Mouse (Mus musculus): Measurements from ENCODE around the gene Dppa1. TPM values are rescaled to one million over a fixed set of nuclear protein-coding genes. Genes with fewer than 3 reads are reported as not detected.

Gene Dppa1
- total and polyA plus RNA-seq, 2 experiments from 2014 or later = not detected

DNA sequence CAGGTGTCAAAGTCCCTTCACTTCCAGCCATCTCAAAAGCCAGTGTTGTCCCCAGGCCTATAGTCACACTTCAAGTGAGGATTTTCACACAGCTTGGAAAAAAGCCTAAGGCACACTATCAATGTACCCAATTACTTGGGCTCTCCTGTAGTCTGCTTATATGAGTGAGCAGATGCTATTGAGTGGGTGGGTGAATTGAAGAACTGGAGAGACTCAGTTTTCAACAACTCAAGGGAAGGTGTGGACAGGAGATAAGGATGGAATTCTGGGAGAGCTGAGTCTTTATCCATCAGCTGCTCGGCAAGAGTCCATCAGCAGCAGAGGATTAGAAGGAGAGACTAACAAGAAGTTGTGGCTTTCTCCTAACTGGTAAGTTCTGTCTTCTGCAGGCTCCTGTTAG is 57.7 kb downstream of the Dppa1 start, which contains the start of gene BC053393:
Gene BC053393, plus strand, starts transcription at position 210 of the 400 bp plus-strand sequence.
- DNase-seq (ENCODE audit: low spot score) (no peak), ATAC-seq (ENCODE audit: insufficient read depth, low read depth) (no peak)
- H3K4me2 ChIP-seq (ENCODE audit: low read depth, low read length) = no peak within 1 kb of the TSS
- no peak within 1 kb of the TSS for H3K4me3 ChIP-seq (ENCODE audit: low read depth, low read length)
- WGBS = 11% methylated on average over 1 of the region's 1 CpGs
- TF ChIP-seq EP300 (IDR thresholded peaks at IDR 0.05; ENCODE audit: low read depth) (no peak), CTCF (IDR thresholded peaks at IDR 0.05; ENCODE audit: low read depth) (no peak)
- no peaks in the 10 kb centered on the region for H3K36me3 ChIP-seq (replicated peaks; ENCODE audit: control insufficient read depth, insufficient read depth, low read length)
- no peak within 1 kb of the TSS for H3K9ac ChIP-seq (replicated peaks; ENCODE audit: low read depth, low read length)
- no peak within 1 kb of the TSS for H3K27ac ChIP-seq (ENCODE audit: low read depth)
- H3K9me3 ChIP-seq (replicated peaks; ENCODE audit: control insufficient read depth, low read length) = no peaks in the 10 kb centered on the region
- H3K27me3 ChIP-seq (ENCODE audit: control insufficient read depth, insufficient read depth, low read length) = no peaks in the 10 kb centered on the region
- no peaks in the 10 kb centered on the region for H3K4me1 ChIP-seq (ENCODE audit: control insufficient read depth, insufficient read depth)

- Histone ChIP-seq H3K9ac (replicated peaks; ENCODE audit: low read depth, low read length) (no peak overlapping the region), H3K4me2 (ENCODE audit: low read depth, low read length) (no peak overlapping the region), H3K9me3 (replicated peaks; ENCODE audit: control insufficient read depth, low read length) (no peaks in the 10 kb centered on the region), H3K27me3 (ENCODE audit: control insufficient read depth, insufficient read depth, low read length) (no peaks in the 10 kb centered on the region), H3K4me1 (ENCODE audit: control insufficient read depth, insufficient read depth) (no peaks in the 10 kb centered on the region), H3K27ac (ENCODE audit: low read depth) (no peak overlapping the region), H3K4me3 (ENCODE audit: low read depth, low read length) (no peak overlapping the region), H3K36me3 (replicated peaks; ENCODE audit: control insufficient read depth, insufficient read depth, low read length) (no peaks in the 10 kb centered on the region)
- WGBS = 72% methylated on average over 1 of the region's 1 CpGs
- TF ChIP-seq EP300 (IDR thresholded peaks at IDR 0.05; ENCODE audit: low read depth) (no peak), CTCF (IDR thresholded peaks at IDR 0.05; ENCODE audit: low read depth) (no peak)
- DNase-seq (ENCODE audit: low spot score) (no peak), ATAC-seq (ENCODE audit: insufficient read depth, low read depth) (no peak)
These were observed 60.0 kb downstream of the Dppa1 start for GRCm38 (mm10) chr11:46569107-46569506.

DNA sequence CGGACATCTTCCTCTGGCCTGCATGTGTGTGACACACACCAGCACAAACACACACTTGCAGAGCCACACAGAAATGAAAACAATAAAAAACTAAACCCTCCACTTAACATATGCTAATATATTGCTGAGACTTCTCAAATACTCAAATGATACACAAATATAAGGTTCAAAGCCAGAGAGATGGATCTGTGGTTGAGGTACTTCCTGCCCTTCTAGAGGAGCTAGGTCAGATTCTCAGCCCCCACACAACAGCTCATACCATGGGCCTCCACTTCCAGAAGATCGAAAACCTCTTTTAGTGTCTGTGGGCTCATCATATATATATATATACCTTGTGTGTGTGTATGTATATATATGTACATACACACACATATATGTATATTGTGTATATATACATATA is 63.1 kb downstream of the Dppa1 start:
- no peak for TF ChIP-seq EP300 (IDR thresholded peaks at IDR 0.05; ENCODE audit: low read depth)
- WGBS = 82% methylated on average over 2 of the region's 2 CpGs
- no peak for ATAC-seq (ENCODE audit: insufficient read depth, low read depth)

DNA sequence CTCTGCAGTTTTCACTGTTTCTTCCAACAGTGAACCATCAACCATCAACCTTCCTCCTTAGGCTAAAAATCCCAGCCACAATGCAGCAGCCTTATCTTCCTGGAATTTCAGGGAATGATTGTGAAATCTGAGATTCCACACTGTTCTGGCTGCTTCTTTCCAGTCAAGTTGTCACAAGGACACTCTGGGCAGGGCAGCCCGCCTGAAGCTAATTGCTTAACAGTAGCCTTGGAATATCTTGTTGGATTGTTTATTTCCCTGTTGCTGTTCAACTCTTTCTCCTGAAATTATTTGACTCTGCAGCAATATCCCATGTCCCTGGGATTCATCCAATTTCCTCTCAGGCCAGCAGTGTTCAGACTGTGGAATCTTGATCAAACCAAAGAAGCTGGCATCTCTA is 64.4 kb downstream of the Dppa1 start:
- ATAC-seq (ENCODE audit: insufficient read depth, low read depth) = no peak
- WGBS = 38% methylated on average over 1 of the region's 1 CpGs
- no peaks in the 10 kb centered on the region for H3K27me3 ChIP-seq (ENCODE audit: control insufficient read depth, insufficient read depth, low read length)

More for the DNA sequence above, 63.1 kb downstream of the Dppa1 start:
- Histone ChIP-seq H3K9ac (replicated peaks; ENCODE audit: low read depth, low read length) (no peak overlapping the region), H3K9me3 (replicated peaks; ENCODE audit: control insufficient read depth, low read length) (no peaks in the 10 kb centered on the region), H3K4me2 (ENCODE audit: low read depth, low read length) (no peak overlapping the region), H3K27me3 (ENCODE audit: control insufficient read depth, insufficient read depth, low read length) (no peaks in the 10 kb centered on the region), H3K4me1 (ENCODE audit: control insufficient read depth, insufficient read depth) (no peaks in the 10 kb centered on the region), H3K27ac (ENCODE audit: low read depth) (no peak overlapping the region), H3K4me3 (ENCODE audit: low read depth, low read length) (no peak overlapping the region), H3K36me3 (replicated peaks; ENCODE audit: control insufficient read depth, insufficient read depth, low read length) (no peaks in the 10 kb centered on the region)
- DNase-seq (ENCODE audit: low spot score) = no peak

GRCm38 (mm10) chr11:46561096-46561495 is 68.0 kb downstream of the Dppa1 start:
- no peaks in the 10 kb centered on the region for H3K4me1 ChIP-seq (ENCODE audit: control insufficient read depth, insufficient read depth)
- TF ChIP-seq CTCF (IDR thresholded peaks at IDR 0.05; ENCODE audit: low read depth) (no peak), EP300 (IDR thresholded peaks at IDR 0.05; ENCODE audit: low read depth) (no peak)
- H3K27me3 ChIP-seq (ENCODE audit: control insufficient read depth, insufficient read depth, low read length) = no peaks in the 10 kb centered on the region
- H3K9ac ChIP-seq (replicated peaks; ENCODE audit: low read depth, low read length) = no peak overlapping the region
- no peak overlapping the region for H3K4me2 ChIP-seq (ENCODE audit: low read depth, low read length)
- H3K36me3 ChIP-seq (replicated peaks; ENCODE audit: control insufficient read depth, insufficient read depth, low read length) = no peaks in the 10 kb centered on the region
- H3K27ac ChIP-seq (ENCODE audit: low read depth) = no peak overlapping the region
- ATAC-seq (ENCODE audit: insufficient read depth, low read depth) (no peak), DNase-seq (ENCODE audit: low spot score) (no peak)
- WGBS = 83% methylated on average over 4 of the region's 4 CpGs
- H3K9me3 ChIP-seq (replicated peaks; ENCODE audit: control insufficient read depth, low read length) = no peaks in the 10 kb centered on the region
- no peak overlapping the region for H3K4me3 ChIP-seq (ENCODE audit: low read depth, low read length)

More for the DNA sequence above, 64.4 kb downstream of the Dppa1 start:
- TF ChIP-seq CTCF (IDR thresholded peaks at IDR 0.05; ENCODE audit: low read depth) (no peak), EP300 (IDR thresholded peaks at IDR 0.05; ENCODE audit: low read depth) (no peak)
- Histone ChIP-seq H3K9ac (replicated peaks; ENCODE audit: low read depth, low read length) (no peak overlapping the region), H3K9me3 (replicated peaks; ENCODE audit: control insufficient read depth, low read length) (no peaks in the 10 kb centered on the region), H3K27ac (ENCODE audit: low read depth) (no peak overlapping the region), H3K4me2 (ENCODE audit: low read depth, low read length) (no peak overlapping the region), H3K4me3 (ENCODE audit: low read depth, low read length) (no peak overlapping the region), H3K4me1 (ENCODE audit: control insufficient read depth, insufficient read depth) (no peaks in the 10 kb centered on the region), H3K36me3 (replicated peaks; ENCODE audit: control insufficient read depth, insufficient read depth, low read length) (no peaks in the 10 kb centered on the region)
- no peak for DNase-seq (ENCODE audit: low spot score)

Other genes starting within 250 kb of the Dppa1 start
- 1.3 TPM in 1 of 2 replicates, not detected in the other for gene Itk, start 239.7 kb downstream of the Dppa1 start, total RNA-seq (2014; rRNA removed; ENCODE audit: low replicate concordance)
- gene Itk, start 239.7 kb downstream of the Dppa1 start, polyA plus RNA-seq (2015; fragmentation: Nextera tagmentation; extraction: Ambion mirVana) = not detected in 2 replicates
- not detected in 2 replicates for gene Fam71b, start 232.7 kb downstream of the Dppa1 start, total RNA-seq (2014; rRNA removed; ENCODE audit: low replicate concordance)
- not detected in 2 replicates for gene Fam71b, start 232.7 kb downstream of the Dppa1 start, polyA plus RNA-seq (2015; fragmentation: Nextera tagmentation; extraction: Ambion mirVana)
- 7.2 and 47.2 TPM in 2 replicates for gene Med7, start 192.3 kb downstream of the Dppa1 start, total RNA-seq (2014; rRNA removed; ENCODE audit: low replicate concordance)
- gene Med7, start 192.3 kb downstream of the Dppa1 start, polyA plus RNA-seq (2015; fragmentation: Nextera tagmentation; extraction: Ambion mirVana) = 42.4 and 44.0 TPM in 2 replicates
- gene Havcr2, start 174.3 kb downstream of the Dppa1 start, total RNA-seq (2014; rRNA removed; ENCODE audit: low replicate concordance) = 1.7 TPM in 1 of 2 replicates, not detected in the other
- gene Havcr2, start 174.3 kb downstream of the Dppa1 start, polyA plus RNA-seq (2015; fragmentation: Nextera tagmentation; extraction: Ambion mirVana) = 0.07 and 0.11 TPM in 2 replicates
- not detected in 2 replicates for gene Gm12169, start 105.0 kb downstream of the Dppa1 start, total RNA-seq (2014; rRNA removed; ENCODE audit: low replicate concordance)
- gene Gm12169, start 105.0 kb downstream of the Dppa1 start, polyA plus RNA-seq (2015; fragmentation: Nextera tagmentation; extraction: Ambion mirVana) = not detected in 2 replicates
- not detected in 2 replicates for gene BC053393, start 57.7 kb downstream of the Dppa1 start, total RNA-seq (2014; rRNA removed; ENCODE audit: low replicate concordance)
- gene BC053393, start 57.7 kb downstream of the Dppa1 start, polyA plus RNA-seq (2015; fragmentation: Nextera tagmentation; extraction: Ambion mirVana) = 0.05 and 0.07 TPM in 2 replicates
- not detected in 2 replicates for gene Timd2, start 77.8 kb upstream of the Dppa1 start, total RNA-seq (2014; rRNA removed; ENCODE audit: low replicate concordance)
- gene Timd2, start 77.8 kb upstream of the Dppa1 start, polyA plus RNA-seq (2015; fragmentation: Nextera tagmentation; extraction: Ambion mirVana) = not detected in 2 replicates
- not detected in 2 replicates for gene Havcr1, start 105.8 kb upstream of the Dppa1 start, total RNA-seq (2014; rRNA removed; ENCODE audit: low replicate concordance)
- not detected in 2 replicates for gene Havcr1, start 105.8 kb upstream of the Dppa1 start, polyA plus RNA-seq (2015; fragmentation: Nextera tagmentation; extraction: Ambion mirVana)
- gene Timd4, start 181.5 kb upstream of the Dppa1 start, total RNA-seq (2014; rRNA removed; ENCODE audit: low replicate concordance) = 0.15 TPM in 1 of 2 replicates, not detected in the other
- 0.10 TPM in 1 of 2 replicates, not detected in the other for gene Timd4, start 181.5 kb upstream of the Dppa1 start, polyA plus RNA-seq (2015; fragmentation: Nextera tagmentation; extraction: Ambion mirVana)